Mouse (Mus musculus): ENCODE data around the gene Smok3b.
"Not testable (repeated sequence)": the region's sequence is repeated elsewhere in the genome, so short reads cannot be mapped to it uniquely, and the experiment has no call there.

Smok3b gene

GRCm38 (mm10) chr5:138020961-138021479, at the start of gene Smok3b, which contains the start of gene Smok3a:
Gene Smok3b, plus strand, starts transcription at chr5:138021429.
Gene Smok3a, plus strand, starts transcription at chr5:138021261.
- DNase-seq = not testable (repeated sequence)

- no peak for DNase-seq
Observed at GRCm38 (mm10) chr5:137973161-137973560, 48.1 kb upstream of the Smok3b start.

DNA sequence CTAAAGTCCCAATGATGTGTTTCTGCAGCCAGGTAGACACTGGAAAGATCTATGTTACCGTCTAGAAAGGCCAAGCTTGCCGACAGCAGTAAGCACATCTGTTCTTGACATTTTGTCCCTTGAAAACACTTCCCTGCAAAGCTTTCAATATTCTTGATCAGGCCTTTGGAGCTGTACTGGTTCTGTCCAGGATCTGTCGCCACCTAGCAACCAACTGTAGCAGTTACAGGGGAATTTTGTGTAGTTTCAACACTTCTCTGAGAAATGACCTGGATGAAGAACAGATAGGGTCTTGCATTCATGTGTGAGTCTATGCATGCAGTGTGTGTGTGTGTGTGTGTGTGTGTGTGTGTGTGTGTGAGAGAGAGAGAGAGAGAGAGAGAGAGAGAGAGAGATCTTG, 47.5 kb upstream of the Smok3b start:
- DNase-seq = peak; percentile 3

DNA sequence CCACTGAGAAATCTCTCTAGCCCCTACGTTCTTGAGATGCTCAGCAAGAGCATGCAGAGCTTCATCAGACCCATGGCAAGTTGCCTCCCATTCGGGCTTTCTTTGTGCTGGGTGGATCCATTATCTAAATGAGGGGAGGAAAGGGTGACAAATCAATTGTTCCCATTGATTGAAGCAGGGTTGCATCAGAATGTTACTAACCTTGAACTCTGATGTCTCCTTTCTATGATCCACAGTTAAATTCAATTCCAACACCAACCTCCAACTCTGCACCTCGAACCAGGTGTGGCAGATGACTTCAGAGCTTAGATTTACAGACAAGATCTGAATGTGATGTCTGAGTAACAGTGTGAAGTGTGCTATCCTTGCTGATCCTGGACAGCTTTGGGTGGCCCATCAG, 46.5 kb upstream of the Smok3b start:
- DNase-seq = no peak

- no peak for DNase-seq
Observed at GRCm38 (mm10) chr5:137975434-137975833, 45.8 kb upstream of the Smok3b start.

- DNase-seq = no peak
Observed at GRCm38 (mm10) chr5:137977291-137977690, 43.9 kb upstream of the Smok3b start.

DNA sequence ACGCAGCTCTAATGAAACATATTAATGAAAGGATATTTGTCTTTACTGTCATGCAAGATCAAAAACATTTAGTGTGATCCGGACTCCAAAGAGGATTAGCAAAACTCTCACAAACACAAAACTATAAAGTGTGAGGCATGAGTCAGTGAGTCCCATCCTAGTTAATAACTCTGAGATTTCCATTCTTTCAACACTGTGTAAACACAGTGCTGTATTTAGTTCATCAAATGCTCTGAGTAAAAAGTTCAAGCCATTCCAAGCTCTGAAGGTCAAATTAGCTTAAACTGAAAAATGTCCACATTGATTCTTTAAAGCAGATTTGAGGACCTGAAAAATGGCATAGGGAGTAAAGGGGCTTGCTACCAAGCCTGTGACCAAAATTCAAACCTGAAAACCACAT, 42.1 kb upstream of the Smok3b start:
- no peak for DNase-seq

GRCm38 (mm10) chr5:137981300-137981699, 39.9 kb upstream of the Smok3b start, which contains the start of gene Azgp1:
Gene Azgp1, plus strand, starts transcription at chr5:137981520.
- DNase-seq = no peak

DNA sequence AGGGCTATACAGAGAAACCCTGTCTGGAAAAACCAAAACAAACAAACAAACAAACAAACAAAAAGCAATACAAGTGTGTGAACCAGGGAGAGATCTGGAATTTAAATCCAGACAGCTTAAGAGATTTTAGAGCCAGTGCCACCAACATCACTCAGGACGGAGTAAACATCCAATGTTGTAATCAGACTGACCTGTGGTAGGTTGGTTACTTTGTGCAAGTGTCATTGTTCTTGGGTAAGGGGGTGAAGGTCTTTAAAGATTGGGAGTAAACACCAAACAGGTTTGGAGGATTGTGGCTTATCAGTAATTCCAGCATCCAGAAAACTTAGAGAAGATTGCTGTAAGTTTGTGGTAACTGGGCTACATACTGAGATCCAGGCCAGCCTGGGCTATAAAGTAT, 34.9 kb upstream of the Smok3b start:
- DNase-seq = no peak

GRCm38 (mm10) chr5:138009437-138009836, 11.8 kb upstream of the Smok3b start:
- DNase-seq = no peak

- no peak for DNase-seq
Observed at GRCm38 (mm10) chr5:138012382-138012781, 8.8 kb upstream of the Smok3b start.

DNA sequence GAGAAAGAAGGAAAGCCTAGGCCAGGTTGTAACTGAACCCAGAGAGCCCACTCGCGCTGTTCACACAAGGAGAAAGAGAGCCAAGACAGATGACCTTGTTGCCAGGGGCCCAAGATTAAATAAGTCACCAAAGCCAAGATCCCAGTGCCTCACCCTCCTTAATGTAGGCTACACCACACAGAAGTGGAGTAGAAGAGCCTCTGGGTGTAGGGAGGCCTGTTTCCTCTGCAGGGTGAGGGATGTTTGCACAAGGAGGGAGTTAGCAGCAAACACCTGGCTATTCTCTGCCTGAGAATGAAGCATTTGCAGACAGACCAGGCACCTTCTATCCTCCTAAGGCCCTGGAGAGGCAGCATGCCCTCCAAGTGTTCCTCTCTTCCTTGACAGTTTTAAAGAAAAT, 4.7 kb upstream of the Smok3b start:
- DNase-seq = no peak

DNA sequence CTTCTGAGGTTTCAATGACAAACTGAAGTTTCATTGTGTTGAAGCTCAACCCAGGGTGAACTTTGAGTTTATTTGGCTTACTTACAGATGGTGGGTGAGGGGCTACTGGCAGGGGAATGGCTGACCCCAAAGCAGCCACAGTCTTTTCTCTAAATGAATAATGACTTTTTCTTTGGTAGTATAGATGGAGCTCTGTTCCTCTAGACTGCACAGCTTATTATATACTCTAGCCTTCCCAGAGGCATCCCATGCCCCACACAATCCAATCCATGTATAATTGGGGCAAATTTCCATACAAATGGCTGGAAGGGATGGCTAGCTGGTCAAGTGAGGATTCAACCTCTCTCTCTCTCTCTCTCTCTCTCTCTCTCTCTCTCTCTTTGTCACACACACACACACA, 4.2 kb upstream of the Smok3b start:
- no peak for DNase-seq

DNA sequence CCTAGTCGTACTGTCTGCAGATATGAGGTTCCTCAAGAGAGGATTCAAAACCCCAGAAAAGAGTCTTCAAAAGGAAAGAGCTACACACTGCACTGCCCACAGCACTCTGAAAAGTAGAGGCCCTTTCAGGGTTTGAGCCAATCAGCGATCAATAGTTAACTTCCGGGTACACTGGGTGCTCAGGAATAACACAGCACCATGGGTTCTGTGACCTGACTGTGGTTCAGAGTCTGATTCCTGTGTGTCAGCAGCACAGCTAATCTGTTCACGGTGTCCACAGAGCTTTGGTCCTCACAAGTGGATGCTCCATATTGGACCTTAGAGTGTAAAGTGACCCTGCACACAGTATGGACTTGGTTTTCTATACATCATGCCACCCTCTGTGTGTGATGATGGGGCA, 1.7 kb upstream of the Smok3b start:
- DNase-seq = not testable (repeated sequence)

GRCm38 (mm10) chr5:138052894-138053293, 31.7 kb downstream of the Smok3b start, which contains the start of gene Smok3c:
Gene Smok3c, plus strand, starts transcription at chr5:138053194.
- not testable (repeated sequence) for DNase-seq

- no peak for DNase-seq
Observed at GRCm38 (mm10) chr5:138073803-138074202, 52.6 kb downstream of the Smok3b start.

GRCm38 (mm10) chr5:138075684-138076083, 54.5 kb downstream of the Smok3b start:
- no peak for DNase-seq

- DNase-seq = no peak
Observed at GRCm38 (mm10) chr5:138076148-138076547, 54.9 kb downstream of the Smok3b start.

DNA sequence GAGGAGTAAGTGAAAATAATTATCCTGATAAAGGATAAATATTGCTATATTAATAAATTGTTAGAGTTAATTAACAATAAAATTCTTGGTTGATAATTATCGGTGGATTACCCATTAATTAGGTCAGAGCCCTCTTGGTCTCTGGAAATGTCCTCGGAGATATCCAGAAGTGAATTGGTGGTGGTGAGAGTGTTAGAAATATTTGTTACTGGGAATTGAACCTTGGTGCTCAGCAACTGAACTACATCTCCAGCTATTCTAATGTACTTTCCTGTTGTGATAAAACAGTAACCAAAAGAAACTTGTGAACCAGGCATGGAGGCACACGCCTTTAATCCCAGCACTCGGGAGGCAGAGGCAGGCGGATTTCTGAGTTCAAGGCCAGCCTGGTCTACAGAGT, 59.2 kb downstream of the Smok3b start:
- no peak for DNase-seq

DNA sequence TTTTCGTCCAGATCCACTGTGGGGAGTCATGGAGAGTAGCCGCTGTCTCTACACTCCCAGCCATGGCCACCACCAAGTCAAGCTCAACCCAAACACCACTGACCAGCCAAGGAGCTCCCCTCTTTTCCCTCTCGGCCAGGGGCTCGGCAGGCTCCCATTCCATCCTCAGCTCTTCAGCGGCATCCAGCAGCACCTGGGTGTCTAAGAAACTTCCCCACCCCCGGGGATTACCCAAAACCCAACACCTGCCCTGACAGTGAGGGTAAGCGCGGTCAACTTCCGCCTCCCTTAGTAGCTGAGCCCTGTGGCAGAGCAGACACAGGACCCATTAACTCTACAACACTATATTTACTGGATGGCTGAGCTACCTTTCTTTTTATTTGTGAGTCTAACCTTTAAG, 60.2 kb downstream of the Smok3b start:
- DNase-seq = no peak

- DNase-seq = no peak
Observed at GRCm38 (mm10) chr5:138083318-138083900, 62.2 kb downstream of the Smok3b start.

DNA sequence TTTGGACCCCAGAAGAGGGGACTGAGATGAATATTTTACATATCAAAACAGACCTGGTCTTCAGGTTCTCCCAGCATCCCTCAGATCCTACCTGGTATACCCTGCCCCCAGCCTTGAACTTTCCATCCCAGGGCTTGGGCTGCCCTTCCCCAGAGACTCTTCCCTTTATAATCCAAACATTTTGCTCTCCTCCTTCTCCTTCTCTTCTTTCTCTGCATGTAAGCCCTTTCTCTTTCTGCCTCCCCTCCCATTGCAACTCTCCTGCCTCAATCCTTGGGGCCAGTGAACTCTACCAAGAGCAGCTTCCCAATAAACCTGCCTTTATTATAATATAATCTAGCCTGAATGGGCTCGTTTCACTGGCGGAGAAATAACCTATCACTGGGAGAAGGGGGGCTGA, 62.7 kb downstream of the Smok3b start:
- DNase-seq = no peak

DNA sequence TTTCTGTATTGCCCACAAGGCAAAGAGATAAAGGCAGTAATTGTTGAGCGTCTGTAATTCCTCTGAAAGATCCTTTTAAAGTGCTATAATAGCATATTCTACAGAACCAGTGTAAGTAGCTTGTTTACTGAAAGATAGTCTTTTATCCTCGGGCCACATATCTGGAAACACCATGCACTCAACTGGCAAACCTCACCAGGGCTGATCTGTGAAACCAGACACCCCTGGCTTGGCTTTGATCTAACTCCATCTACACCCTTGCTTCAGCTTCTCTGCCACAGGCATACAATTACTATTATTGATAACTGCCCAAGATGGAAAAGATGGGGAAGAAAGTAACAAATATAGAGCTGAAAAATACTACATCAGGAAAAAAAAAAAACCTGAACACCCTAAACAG, 63.3 kb downstream of the Smok3b start:
- DNase-seq = no peak

- peak; percentile 66 for DNase-seq
Observed at GRCm38 (mm10) chr5:138084996-138085395, 63.8 kb downstream of the Smok3b start, which contains the start of gene Zkscan1. Gene Zkscan1, plus strand, starts transcription at chr5:138085084.

GRCm38 (mm10) chr5:138085421-138085911, 64.2 kb downstream of the Smok3b start:
- DNase-seq = peak; percentile 15
